Mouse (Mus musculus) liver, embryonic 11.5 days (tissue): ENCODE results near the gene Fto. TPM values are rescaled to one million over a fixed set of nuclear protein-coding genes. Genes with fewer than 3 reads are reported as not detected.

Experiments
- ATAC-seq: fragments of 200-750 bp; cut with Nextera tagmentation; replicated peaks from 2 replicates; pipeline ENCODE4 v1.8.0; 2017; ENCODE audit warnings: moderate number of reproducible peaks, mild to moderate bottlenecking, moderate TSS enrichment, moderate library complexity; ENCODE audit not compliant: low FRiP score
- DNase-seq: peaks from one replicate; pipeline ENCODE4 v3.0.0-alpha.2; 2017; ENCODE audit warnings: low spot score
- H3K27ac ChIP-seq: fragments of 300-500 bp; sonication (generic); 2 replicates; pipeline ENCODE4 v1.5.1; 2014; ENCODE audit warnings: mild to moderate bottlenecking, low read depth, low read length, control low read depth
- H3K27me3 ChIP-seq: fragments of 300-500 bp; sonication (generic); replicated peaks from 2 replicates; pipeline ENCODE4 v1.6.1; 2014; ENCODE audit warnings: low read length, mixed read lengths; ENCODE audit not compliant: control insufficient read depth, insufficient read depth
- H3K36me3 ChIP-seq: fragments of 300-500 bp; sonication (generic); 2 replicates; pipeline ENCODE4 v1.6.1; 2014; ENCODE audit warnings: mild to moderate bottlenecking, low read length, moderate library complexity, mixed read lengths; ENCODE audit not compliant: control insufficient read depth, insufficient read depth
- H3K4me1 ChIP-seq: fragments of 300-500 bp; sonication (generic); replicated peaks from 2 replicates; pipeline ENCODE4 v1.6.1; 2014; ENCODE audit warnings: low read length, mixed read lengths; ENCODE audit not compliant: control insufficient read depth, insufficient read depth
- H3K4me2 ChIP-seq: fragments of 300-500 bp; sonication (generic); 2 replicates; pipeline ENCODE4 v1.6.1; 2014; ENCODE audit warnings: mild to moderate bottlenecking, control low read depth, moderate library complexity
- H3K4me3 ChIP-seq: fragments of 300-500 bp; sonication (generic); 2 replicates; pipeline ENCODE4 v1.5.1; 2014; ENCODE audit warnings: low read depth, low read length, control low read depth
- H3K9ac ChIP-seq: fragments of 300-500 bp; sonication (generic); 2 replicates; pipeline ENCODE4 v1.6.1; 2014; ENCODE audit warnings: low read depth, low read length, control low read depth
- H3K9me3 ChIP-seq: fragments of 300-500 bp; sonication (generic); 2 replicates; pipeline ENCODE4 v1.6.1; 2016; ENCODE audit warnings: low read length, inconsistent platforms, mixed read lengths; ENCODE audit not compliant: control insufficient read depth
- WGBS: fragments of 180-500 bp; shearing (Covaris S2); extraction: QIAGEN DNeasy Blood & Tissue Kit; methylation state at CpG from one replicate; pipeline ENCODE4 v1.1.7; 2014; 5-methylcytosine and 5-hydroxymethylcytosine counted together
- polyA plus RNA-seq: library from polyadenylated mRNA; unstranded; fragments of >200 nt; fragmentation: Nextera tagmentation; extraction: Ambion mirVana; gene quantifications from 2 replicates; pipeline ENCODE4 v1.2.1, GENCODE M21; 2014

The Fto gene
- polyA plus RNA-seq, 1 experiment from 2014 or later, result 56.1 TPM

GRCm38 (mm10) chr8:91612387-91613130, 299.2 kb downstream of the Fto start:
- ATAC-seq, result no peak
- Histone ChIP-seq H3K9ac (no peak overlapping the region), H3K27me3 (no peaks in the 10 kb centered on the region), H3K36me3 (no peaks in the 10 kb centered on the region), H3K27ac (no peak overlapping the region), H3K4me2 (no peak overlapping the region), H3K4me1 (no peaks in the 10 kb centered on the region; the same call in none of the 2 replicates), H3K4me3 (no peak overlapping the region), H3K9me3 (no peaks in the 10 kb centered on the region)
- no peak for DNase-seq
- 67% methylated on average over 18 of the region's 18 CpGs for WGBS

- Histone ChIP-seq H3K27ac (no peak overlapping the region), H3K4me1 (no peaks in the 10 kb centered on the region; the same call in none of the 2 replicates), H3K4me2 (no peak overlapping the region), H3K36me3 (no peaks in the 10 kb centered on the region), H3K27me3 (no peaks in the 10 kb centered on the region), H3K4me3 (no peak overlapping the region), H3K9ac (no peak overlapping the region), H3K9me3 (no peaks in the 10 kb centered on the region)
- 42% methylated on average over 9 of the region's 9 CpGs for WGBS
- ATAC-seq (no peak), DNase-seq (no peak)
Observed at GRCm38 (mm10) chr8:91613603-91614002, 300.3 kb downstream of the Fto start.

DNA sequence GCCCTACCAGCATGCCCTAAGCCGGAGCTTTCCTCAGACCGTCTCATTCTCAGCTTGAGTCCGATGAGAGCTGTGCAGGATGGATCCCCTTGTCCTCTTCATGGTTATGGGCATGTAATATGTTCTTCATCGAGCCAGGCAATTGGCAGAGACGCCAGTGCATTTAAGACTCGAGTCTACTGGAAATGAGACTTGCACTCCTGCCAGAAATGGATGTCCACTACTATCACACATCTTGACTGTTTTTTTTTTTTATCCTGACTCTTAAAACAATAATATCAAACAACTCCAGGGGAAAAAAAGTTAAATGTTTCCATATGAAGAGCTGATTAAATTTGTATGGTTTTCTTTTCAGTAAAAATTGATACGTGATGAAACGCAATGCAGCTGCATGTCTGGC, 301.9 kb downstream of the Fto start:
- Histone ChIP-seq H3K27me3 (no peaks in the 10 kb centered on the region), H3K9ac (no peak overlapping the region), H3K4me1 (no peaks in the 10 kb centered on the region; the same call in none of the 2 replicates), H3K27ac (no peak overlapping the region), H3K36me3 (no peaks in the 10 kb centered on the region), H3K9me3 (no peaks in the 10 kb centered on the region), H3K4me2 (no peak overlapping the region), H3K4me3 (no peak overlapping the region)
- DNase-seq, result no peak
- 90% methylated on average over 8 of the region's 8 CpGs for WGBS
- ATAC-seq, result no peak

GRCm38 (mm10) chr8:91615781-91616683, 302.7 kb downstream of the Fto start:
- no peaks in the 10 kb centered on the region; the same call in none of the 2 replicates for H3K4me1 ChIP-seq
- no peak overlapping the region for H3K4me2 ChIP-seq
- ATAC-seq (no peak), DNase-seq (no peak)
- H3K9ac ChIP-seq, result no peak overlapping the region
- no peaks in the 10 kb centered on the region for H3K9me3 ChIP-seq
- no peaks in the 10 kb centered on the region for H3K36me3 ChIP-seq
- H3K4me3 ChIP-seq, result no peak overlapping the region
- no peaks in the 10 kb centered on the region for H3K27me3 ChIP-seq
- WGBS, result 85% methylated on average over 11 of the region's 11 CpGs
- no peak overlapping the region for H3K27ac ChIP-seq

DNA sequence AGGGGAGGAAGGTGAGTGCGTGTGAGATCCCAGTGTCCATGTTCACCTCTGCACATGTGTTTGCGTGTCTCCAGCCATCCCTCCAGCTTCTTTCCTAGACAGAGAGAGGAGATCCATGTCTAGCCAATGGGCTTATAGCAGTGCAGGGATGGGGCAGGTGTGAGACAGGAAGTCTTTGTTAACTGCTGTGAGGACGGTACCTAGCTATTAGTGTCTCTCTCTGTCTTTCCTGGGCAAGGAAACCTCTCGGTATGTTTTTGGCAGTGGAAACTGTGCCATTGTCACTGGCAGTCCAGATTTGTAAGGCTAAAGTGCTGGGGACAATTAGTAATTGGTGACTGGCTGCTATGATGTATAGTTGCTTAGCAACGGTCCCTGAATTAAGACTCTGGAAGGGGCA, 304.4 kb downstream of the Fto start:
- H3K27me3 ChIP-seq, result no peaks in the 10 kb centered on the region
- no peak overlapping the region for H3K4me3 ChIP-seq
- H3K4me2 ChIP-seq, result no peak overlapping the region
- no peak overlapping the region for H3K27ac ChIP-seq
- H3K4me1 ChIP-seq, result no peaks in the 10 kb centered on the region; the same call in none of the 2 replicates
- H3K9me3 ChIP-seq, result no peaks in the 10 kb centered on the region
- DNase-seq (no peak), ATAC-seq (no peak)
- 82% methylated on average over 5 of the region's 5 CpGs for WGBS
- no peaks in the 10 kb centered on the region for H3K36me3 ChIP-seq
- no peak overlapping the region for H3K9ac ChIP-seq

- Histone ChIP-seq H3K4me2 (no peak overlapping the region), H3K27me3 (no peaks in the 10 kb centered on the region), H3K36me3 (no peaks in the 10 kb centered on the region), H3K9ac (no peak overlapping the region), H3K4me3 (no peak overlapping the region), H3K9me3 (no peaks in the 10 kb centered on the region), H3K27ac (no peak overlapping the region), H3K4me1 (no peaks in the 10 kb centered on the region)
- 66% methylated on average over 12 of the region's 12 CpGs for WGBS
- DNase-seq (no peak), ATAC-seq (no peak)
Observed at GRCm38 (mm10) chr8:91622757-91623156, 309.4 kb downstream of the Fto start.

GRCm38 (mm10) chr8:91625686-91626558, 312.6 kb downstream of the Fto start:
- no peak overlapping the region for H3K4me2 ChIP-seq
- H3K4me1 ChIP-seq, result 0 out of 2 replicates have a peak, but pooled peaks cover 3% of the 10 kb centered on the region
- ATAC-seq (no peak), DNase-seq (no peak)
- 51% methylated on average over 18 of the region's 18 CpGs for WGBS
- no peak overlapping the region for H3K27ac ChIP-seq
- no peaks in the 10 kb centered on the region for H3K27me3 ChIP-seq
- no peak overlapping the region for H3K9ac ChIP-seq
- no peak overlapping the region for H3K4me3 ChIP-seq
- no peaks in the 10 kb centered on the region for H3K9me3 ChIP-seq
- no peaks in the 10 kb centered on the region for H3K36me3 ChIP-seq

DNA sequence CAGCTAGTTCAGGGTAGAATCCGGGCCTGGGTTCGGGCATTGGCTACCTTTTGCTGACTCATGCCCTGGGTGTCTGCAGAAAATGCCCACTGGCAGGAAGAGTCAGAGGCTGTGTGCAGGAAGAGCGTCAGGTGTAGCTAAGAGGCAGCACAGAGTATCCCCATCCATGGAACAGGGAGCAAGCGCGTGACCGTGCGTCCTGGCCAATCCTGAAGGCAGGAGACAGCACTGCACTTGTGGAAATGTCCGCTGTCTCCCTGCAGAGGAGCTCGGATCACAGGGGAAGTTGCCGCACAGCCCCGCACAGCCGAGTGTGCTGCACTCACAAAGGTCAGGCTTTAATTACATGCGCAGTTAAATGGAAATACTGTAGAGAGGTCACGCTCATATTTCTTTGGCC, 316.3 kb downstream of the Fto start:
- DNase-seq, result no peak
- ATAC-seq, result no peak
- WGBS, result 34% methylated on average over 14 of the region's 14 CpGs
- no peak overlapping the region for H3K4me3 ChIP-seq
- H3K4me1 ChIP-seq, result 0 out of 2 replicates have a peak, but pooled peaks cover 3% of the 10 kb centered on the region
- no peak overlapping the region for H3K27ac ChIP-seq
- H3K27me3 ChIP-seq, result no peaks in the 10 kb centered on the region
- no peak overlapping the region for H3K9ac ChIP-seq
- H3K4me2 ChIP-seq, result no peak overlapping the region
- H3K36me3 ChIP-seq, result no peaks in the 10 kb centered on the region
- no peaks in the 10 kb centered on the region for H3K9me3 ChIP-seq
